Mouse (Mus musculus): ENCODE results near the gene Map7d1.
A peak's percentile ranks its signal among the peaks of the same experiment; 100 is the strongest.

DNA sequence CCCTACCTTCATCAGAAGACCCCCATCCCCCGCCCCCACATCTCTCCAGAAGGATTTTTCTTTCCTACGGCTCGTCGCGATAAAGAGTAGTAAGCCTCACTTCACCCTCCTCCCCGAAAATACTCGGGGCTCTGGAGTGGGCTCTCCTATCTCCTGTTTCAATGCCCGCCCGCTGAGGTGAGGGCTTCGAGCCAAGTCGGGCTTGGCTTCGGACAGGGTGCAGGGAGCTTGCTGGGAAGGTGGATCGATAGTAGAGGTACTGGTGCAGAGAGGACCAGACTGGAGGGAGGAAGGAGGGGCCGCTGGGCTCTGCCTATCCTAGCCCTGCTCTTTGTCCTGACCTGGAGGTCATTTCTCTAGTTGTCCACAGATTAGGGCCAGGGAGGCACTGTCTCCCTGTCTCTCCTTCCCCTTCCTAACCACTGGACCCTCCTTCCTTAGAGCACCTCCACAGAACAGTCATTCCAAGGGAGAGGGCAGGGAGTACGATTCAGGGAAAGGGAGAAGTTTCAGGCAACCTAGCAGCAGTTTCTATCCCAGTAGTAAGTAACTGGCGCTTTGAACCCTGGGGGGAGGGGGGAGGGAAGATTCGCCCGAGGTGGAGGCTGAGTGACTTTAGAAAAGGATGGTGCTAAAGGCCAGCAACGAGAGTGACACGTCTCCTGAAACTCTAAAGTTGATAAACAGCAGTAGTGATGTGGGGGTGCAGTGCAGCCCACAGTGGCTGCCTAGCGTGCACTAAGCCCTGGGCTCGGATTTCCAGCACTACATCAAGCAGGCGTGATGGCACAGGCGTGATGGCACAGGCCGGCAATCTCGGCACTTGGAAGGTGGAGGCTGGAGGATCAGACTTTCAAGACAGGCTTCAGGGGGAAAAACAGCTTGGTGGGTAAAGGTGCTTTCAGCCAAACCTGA lies 1.1 kb upstream of the Map7d1 start:
- TF ChIP-seq CTCF (IDR thresholded peaks at IDR 0.05; ENCODE audit: low read depth) (no peak), EP300 (IDR thresholded peaks at IDR 0.05; ENCODE audit: low read depth) (peak; percentile 40; the same call in 1 of the 2 replicates)
